Mouse (Mus musculus): Measurements from ENCODE around the gene Tpr. TPM values are rescaled to one million over a fixed set of nuclear protein-coding genes. Genes with fewer than 3 reads are reported as not detected.

The Tpr gene
- total RNA-seq, 2 experiments from 2014 or later: 123 to 128 TPM

GRCm38 (mm10) chr1:150460595-150460994 lies 68.0 kb downstream of the Tpr start:
- no peak for DNase-seq

GRCm38 (mm10) chr1:150463068-150463467 lies 70.4 kb downstream of the Tpr start:
- no peak for DNase-seq

- no peak for DNase-seq
Measured at GRCm38 (mm10) chr1:150463691-150464090, 71.1 kb downstream of the Tpr start.

- DNase-seq: no peak
Measured at GRCm38 (mm10) chr1:150465364-150465763, 72.7 kb downstream of the Tpr start.

- DNase-seq: peak in 1 of 2 experiments; percentile 8
Measured at GRCm38 (mm10) chr1:150466132-150466531, 73.5 kb downstream of the Tpr start, which contains the start of gene Prg4. Gene Prg4 (minus strand): TSS chr1:150466165.

GRCm38 (mm10) chr1:150469992-150470391 lies 77.4 kb downstream of the Tpr start:
- DNase-seq: no peak

- DNase-seq: peak; percentile 8 to 23
Measured at GRCm38 (mm10) chr1:150472525-150472924, 79.9 kb downstream of the Tpr start.

GRCm38 (mm10) chr1:150480674-150481073 lies 88.0 kb downstream of the Tpr start:
- DNase-seq: no peak

GRCm38 (mm10) chr1:150489148-150489547 lies 96.5 kb downstream of the Tpr start:
- no peak for DNase-seq

- DNase-seq: no peak
Measured at GRCm38 (mm10) chr1:150496626-150497302, 104.1 kb downstream of the Tpr start.

- DNase-seq: peak; percentile 14 to 29
Measured at GRCm38 (mm10) chr1:150497690-150498089, 105.1 kb downstream of the Tpr start.

GRCm38 (mm10) chr1:150498177-150498576 lies 105.5 kb downstream of the Tpr start:
- DNase-seq: no peak

Other genes with a start within 250 kb of the Tpr start
- gene Pdc, start 73.4 kb upstream of the Tpr start, total RNA-seq (2021): not detected
- gene Odr4, start 242 bp downstream of the Tpr start, total RNA-seq (2021): 10 to 100 TPM; 45.2 to 48.1 TPM
- gene Prg4, start 73.3 kb downstream of the Tpr start, total RNA-seq (2021): 1 to 10 TPM; 5.0 to 5.1 TPM

Data from adrenal gland, postnatal 36 days (tissue).